Mouse (Mus musculus) monocyte, adult 5-6 weeks (primary cell): ENCODE data around the gene Kcnip4. TPM values are rescaled to one million over a fixed set of nuclear protein-coding genes. Genes with fewer than 3 reads are reported as not detected.

Source experiments
- ATAC-seq: fragments of 153-309, 156-312 bp; replicated peaks from 2 replicates; pipeline ENCODE4 v1.8.0; 2017; ENCODE audit warnings: mild to moderate bottlenecking; ENCODE audit not compliant: low TSS enrichment, insufficient number of reproducible peaks, severe bottlenecking, poor library complexity, low FRiP score
- total RNA-seq: library from RNA; stranded (forward); fragments of 200-1000, 200-491, 200-594 nt; gene quantifications from 3 replicates; pipeline ENCODE4 v1.2.3, GENCODE M21; 2017

Kcnip4 gene
- total RNA-seq, 1 experiment from 2014 or later: not detected

GRCm38 (mm10) chr5:49047960-49048359, 476.7 kb downstream of the Kcnip4 start:
- ATAC-seq: no peak

DNA sequence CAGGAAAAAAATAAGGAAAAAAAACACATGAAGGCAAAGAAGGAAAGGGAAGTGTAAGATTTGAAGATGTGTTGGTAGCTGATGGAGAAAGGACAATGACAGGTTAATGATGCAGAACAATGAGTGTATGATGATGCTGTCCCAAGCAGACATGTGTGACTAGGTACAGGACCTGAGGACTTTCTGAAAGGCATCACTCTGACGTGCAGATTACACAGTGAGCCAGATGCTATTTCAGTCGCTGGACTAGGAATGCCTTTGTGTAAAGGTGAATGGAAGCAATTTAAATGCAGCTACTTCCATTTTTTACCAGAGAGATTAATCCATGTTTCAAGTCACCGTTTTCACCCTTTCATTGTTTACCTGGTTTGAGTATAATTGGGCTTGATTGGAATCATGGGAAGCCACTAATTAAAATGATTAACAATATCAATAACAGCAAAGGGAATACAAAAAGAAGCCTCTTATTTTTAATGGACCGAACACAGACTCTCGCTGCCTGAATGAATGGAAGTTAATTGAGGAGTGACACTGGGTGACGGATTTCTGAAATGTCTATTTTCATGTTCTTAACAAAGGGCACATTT, 483.4 kb downstream of the Kcnip4 start:
- ATAC-seq: no peak

- ATAC-seq: no peak
These were observed 527.3 kb downstream of the Kcnip4 start for GRCm38 (mm10) chr5:48997359-48997758.

- ATAC-seq: no peak
These were observed 535.5 kb downstream of the Kcnip4 start for GRCm38 (mm10) chr5:48989145-48989659.

GRCm38 (mm10) chr5:48942378-48943088, 582.2 kb downstream of the Kcnip4 start:
- ATAC-seq: no peak

GRCm38 (mm10) chr5:48931881-48932280, 592.8 kb downstream of the Kcnip4 start:
- ATAC-seq: no peak

DNA sequence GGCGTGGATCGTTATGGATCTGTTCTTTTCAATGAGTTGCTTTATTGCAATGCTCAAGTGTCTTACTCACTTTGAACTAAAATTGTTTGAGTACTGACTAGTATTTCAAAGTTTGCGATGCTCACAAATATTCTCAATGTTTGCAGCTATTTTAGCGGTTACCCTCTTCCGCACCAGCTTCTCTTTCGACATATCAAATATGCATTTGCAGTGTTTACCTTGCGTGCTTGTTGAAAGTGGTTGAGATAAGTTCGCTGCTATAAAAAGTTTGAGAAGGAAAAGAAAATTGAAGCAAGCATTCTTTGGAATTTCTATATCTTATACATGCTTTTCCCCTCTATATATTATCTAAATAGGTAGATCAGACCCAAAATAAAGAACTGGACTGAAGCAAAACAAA, 634.5 kb downstream of the Kcnip4 start:
- no peak for ATAC-seq

DNA sequence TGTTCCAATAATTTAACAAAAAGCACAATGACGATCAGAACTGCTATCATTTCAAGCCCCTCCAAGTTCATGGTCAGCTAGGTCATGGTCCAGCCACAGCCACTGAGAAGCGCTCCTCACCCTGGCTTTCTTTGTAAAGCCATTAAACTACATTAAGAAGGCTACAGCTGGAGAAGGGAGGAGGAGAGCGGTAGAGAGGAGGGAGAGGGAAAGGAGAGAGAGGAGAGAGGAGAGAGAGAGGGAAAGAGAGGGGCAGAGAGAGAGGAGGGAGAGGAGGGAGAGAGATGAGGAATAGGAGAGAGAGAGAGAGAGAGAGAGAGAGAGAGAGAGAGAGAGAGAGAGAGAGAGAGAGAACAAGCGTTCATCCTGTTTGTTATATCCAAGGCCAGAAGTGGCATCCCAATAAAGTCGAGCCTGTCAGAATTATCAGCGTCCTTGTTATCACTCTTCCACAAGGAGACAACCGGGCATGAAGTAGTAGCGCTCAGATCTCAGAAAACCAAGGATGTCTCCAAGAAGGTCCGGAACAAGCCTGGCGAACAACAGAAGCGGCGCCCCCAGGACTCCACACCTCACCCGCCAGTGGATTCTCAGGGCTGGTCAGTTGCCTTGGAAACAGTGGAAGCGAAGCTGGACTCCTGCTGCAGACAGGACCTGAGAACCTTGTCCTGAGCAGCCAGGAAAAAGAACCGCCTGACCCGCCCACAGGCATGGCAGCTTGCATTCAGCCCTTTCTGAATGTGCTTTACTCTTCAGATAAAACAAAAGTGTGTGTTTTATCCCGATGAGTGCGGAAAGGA, 635.1 kb downstream of the Kcnip4 start:
- no peak for ATAC-seq

- no peak for ATAC-seq
These were observed 646.6 kb downstream of the Kcnip4 start for GRCm38 (mm10) chr5:48878081-48878480.

- no peak for ATAC-seq
These were observed 660.3 kb downstream of the Kcnip4 start for GRCm38 (mm10) chr5:48864268-48864967.

- ATAC-seq: no peak
These were observed 683.7 kb downstream of the Kcnip4 start for GRCm38 (mm10) chr5:48840971-48841370.

- no peak for ATAC-seq
These were observed 729.2 kb downstream of the Kcnip4 start for GRCm38 (mm10) chr5:48795526-48795925.

DNA sequence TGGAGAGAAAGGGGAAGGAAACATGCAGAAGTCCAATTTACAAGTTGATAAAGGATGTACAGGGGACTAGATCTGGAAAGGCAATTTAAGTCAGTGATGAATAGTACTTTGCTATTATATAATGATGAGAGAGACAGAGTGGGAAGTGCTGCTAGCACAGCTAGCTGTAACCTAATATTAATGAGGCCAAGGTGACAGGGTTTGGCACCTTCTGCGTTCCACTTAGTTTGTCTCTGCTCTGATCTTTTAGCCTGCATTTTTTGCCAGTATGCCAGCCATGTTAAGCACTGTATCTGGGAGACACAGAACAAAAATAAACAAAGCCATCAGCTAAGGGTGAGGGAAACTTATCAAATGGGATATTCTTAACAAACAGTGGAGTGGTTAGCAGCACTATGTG, 745.3 kb downstream of the Kcnip4 start:
- no peak for ATAC-seq

GRCm38 (mm10) chr5:48748613-48749012, 776.1 kb downstream of the Kcnip4 start:
- 0 out of 2 replicates have a peak, but pooled peaks have one; percentile 27 for ATAC-seq

- ATAC-seq: no peak
These were observed 787.1 kb downstream of the Kcnip4 start for GRCm38 (mm10) chr5:48737640-48738039.

- no peak for ATAC-seq
These were observed 806.5 kb downstream of the Kcnip4 start for GRCm38 (mm10) chr5:48718166-48718565.

- no peak for ATAC-seq
These were observed 818.7 kb downstream of the Kcnip4 start for GRCm38 (mm10) chr5:48705997-48706396.

DNA sequence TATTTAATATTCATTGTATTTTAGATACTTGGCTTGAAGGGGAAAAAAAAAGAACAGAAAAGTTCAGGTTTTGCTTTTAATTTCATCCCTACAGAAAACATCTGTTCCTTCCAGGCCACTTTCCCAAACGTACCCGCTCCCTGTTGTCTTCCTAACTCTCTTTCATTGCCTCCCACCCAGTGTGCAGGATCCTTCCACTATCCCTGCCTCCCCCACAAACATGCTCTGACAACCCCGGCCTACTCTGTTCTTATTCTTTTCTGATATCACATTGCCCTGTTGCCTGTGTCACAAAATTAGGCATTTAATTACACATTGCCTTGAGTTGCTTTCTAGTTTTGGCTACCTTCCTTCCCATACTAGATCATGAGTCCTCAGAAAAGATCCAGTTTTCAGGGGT, 837.6 kb downstream of the Kcnip4 start:
- ATAC-seq: no peak
